Mouse (Mus musculus) ES-E14 (cell line): ENCODE measurements around the gene Zfhx3.

Source experiments
- CHD2 ChIP-seq: IDR thresholded peaks from 2 replicates; pipeline ENCODE4 v1.6.1; 2014; ENCODE audit warnings: mild to moderate bottlenecking, low read depth, low read length, inconsistent platforms
- HCFC1 ChIP-seq: IDR thresholded peaks from 2 replicates; pipeline ENCODE4 v1.6.1; 2012; ENCODE audit warnings: low read length, inconsistent platforms, borderline replicate concordance; ENCODE audit not compliant: insufficient read depth
- ZC3H11A ChIP-seq: IDR thresholded peaks from 2 replicates; pipeline ENCODE4 v1.6.1; 2012; ENCODE audit warnings: low read depth, mild to moderate bottlenecking, inconsistent platforms, low read length, borderline replicate concordance

DNA sequence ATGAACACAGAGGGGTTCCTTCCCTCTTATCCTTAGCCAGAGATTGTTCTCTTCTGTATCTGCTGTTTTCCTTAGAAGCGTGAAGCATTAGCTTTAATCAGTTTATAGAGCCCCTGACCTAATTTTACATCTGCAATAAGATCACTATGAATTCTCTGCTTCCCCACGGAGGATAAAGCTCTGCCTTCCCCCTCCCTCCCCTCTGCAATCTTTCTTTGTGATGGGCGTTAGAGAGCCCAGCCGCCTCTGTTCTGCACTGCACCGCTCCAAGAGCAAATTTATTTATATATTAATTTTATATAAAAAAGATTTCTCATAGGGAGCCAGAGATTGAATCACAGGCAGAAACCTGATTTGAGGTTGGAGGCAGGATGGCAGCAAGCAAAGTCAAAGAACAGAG, 113.8 kb downstream of the Zfhx3 start:
- TF ChIP-seq CHD2 (no peak), ZC3H11A (no peak), HCFC1 (no peak)
